Mouse (Mus musculus) cerebellum, adult 18-20 months (tissue): ENCODE results near the gene Spindoc.
"Not testable (repeated sequence)": the region's sequence is repeated elsewhere in the genome, so short reads cannot be mapped to it uniquely, and the experiment has no call there.

ENCODE experiments used
- DNase-seq, 2 experiments: peaks; one replicate each; pipeline ENCODE4 v3.0.0; 2021

The Spindoc gene

DNA sequence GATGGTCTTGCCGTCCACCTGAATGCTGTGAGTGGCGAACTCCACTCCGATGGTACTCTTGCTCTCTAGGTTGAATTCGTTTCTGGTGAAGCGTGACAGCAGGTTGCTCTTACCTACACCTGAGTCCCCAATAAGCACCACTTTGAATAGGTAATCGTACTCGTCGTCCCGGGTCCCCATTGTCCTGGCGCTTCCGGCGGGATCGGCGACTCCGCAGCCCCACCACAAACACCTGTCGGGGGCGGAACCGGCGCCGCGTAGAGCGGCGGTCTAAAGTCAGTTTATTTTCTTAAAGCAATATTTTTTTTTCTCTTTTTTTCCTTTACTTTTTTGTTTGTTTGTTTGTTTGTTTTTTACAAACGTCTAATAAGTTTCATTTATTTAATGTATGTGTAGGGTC lies 16.1 kb upstream of the Spindoc start:
- DNase-seq: not testable (repeated sequence)

DNA sequence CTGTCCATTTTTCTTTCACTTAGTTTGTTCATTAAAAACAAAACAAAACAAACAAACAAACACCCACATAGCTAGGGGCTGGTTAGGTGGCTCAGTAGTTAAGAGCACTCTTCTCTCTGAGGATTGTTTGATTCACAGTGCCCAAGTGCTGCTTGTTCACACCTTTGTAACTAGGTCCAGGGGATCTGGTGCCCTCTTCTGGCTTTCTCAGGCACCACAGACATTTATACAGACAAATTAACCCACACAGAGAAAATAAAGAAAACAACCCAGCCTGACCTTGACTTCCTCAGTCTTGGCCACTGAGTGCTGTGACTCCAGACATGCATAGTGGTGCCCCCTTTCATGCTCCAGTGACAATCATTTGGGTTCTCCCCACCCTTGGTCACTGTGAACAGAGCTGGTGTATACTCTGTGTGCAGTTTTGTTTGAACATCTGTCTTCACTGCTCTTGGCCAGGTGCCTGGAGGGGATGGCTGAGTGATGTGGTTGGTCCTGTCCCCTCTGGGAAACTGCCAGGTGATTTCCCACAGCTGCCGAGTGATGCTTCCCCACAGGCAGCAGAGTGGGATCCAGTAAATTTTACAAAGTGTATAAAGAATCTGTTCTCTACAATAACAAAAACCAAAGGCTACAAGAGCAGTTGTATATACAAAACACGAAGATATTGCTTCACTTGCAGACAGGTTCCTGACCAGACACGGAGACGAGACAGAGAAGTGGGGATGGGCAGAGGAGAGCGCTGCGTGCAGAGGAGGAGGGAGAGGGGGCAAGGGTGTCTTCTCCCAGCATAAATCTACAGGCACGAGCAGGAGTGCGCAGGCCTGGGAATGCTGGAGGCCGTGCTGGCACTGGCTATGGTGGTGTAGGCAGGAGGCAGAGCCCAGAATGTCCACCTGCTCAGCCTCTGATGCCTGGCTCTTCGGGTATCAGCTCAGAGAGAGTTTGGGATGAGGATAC lies 14.4 kb upstream of the Spindoc start:
- DNase-seq: not testable (repeated sequence)

DNA sequence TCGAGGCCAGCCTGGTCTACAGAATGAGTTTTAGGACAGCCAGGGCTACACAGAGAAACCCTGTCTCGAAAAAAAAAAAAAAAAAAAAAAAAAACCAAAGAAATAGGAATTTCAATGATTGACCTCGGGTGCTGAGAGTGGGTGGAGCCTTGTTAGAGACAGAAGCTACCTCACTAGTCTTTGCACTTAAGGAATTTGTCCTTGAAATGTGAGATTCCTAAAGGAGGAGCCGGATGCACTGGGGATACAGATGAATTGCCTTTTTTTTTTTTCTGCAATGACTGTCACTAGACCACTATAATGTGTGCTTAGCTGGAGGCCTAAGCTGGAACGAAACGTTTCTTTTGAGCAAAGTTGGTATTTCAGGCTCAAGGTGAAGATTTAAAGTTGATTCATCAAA lies 5.7 kb upstream of the Spindoc start:
- no peak for DNase-seq

DNA sequence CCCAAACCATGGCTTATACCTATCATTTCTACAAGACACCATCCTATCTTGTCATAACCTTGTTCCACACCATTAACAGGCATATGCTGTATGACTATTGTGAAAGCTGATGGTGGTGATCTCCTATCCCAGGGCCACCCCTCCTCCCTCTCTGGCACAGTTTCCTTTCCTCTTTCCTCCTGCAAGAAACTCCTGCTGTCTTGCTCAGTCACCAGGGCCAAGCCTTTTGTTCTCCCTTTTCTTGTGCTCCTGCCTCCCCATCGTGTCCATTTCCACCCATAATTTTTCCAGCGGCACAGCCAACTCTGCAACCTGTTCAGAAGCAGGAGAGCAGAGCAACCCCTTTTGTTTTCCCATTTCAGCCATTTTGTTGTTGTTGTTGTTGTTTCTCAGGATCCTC lies 3.2 kb upstream of the Spindoc start:
- DNase-seq: no peak

DNA sequence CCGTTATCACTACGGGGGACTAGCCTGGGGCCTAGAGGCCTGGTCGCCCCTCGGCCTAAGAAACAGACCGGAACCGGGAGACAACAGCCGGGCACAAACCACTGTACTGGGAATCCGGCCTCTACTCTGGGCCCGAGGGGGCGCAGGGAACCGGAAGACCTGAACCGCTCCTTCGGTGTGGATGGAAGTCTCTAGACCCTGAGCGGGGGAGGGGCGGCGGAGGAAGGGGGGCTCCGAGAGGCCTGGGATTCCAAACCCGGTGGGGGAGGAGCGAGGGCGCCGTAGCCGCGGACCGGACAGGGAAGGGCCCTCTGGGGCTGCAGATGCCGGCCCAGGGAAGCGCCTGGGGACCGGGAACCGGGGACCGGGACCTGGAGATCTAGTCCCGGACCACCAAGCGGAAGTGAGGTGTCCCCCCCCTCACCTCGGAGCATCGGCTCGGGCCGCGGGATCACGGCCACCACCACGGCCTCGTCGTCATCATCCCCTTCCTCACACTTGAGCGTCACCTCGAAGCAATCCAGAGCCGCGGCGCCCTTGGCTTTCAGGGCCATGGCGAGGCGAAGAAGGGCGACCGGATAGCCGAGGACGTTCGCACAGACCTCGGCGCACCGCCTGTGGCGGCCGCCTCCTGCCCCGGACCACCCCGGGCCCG lies 419 bp downstream of the Spindoc start:
- peak; percentile 57 to 61 for DNase-seq

DNA sequence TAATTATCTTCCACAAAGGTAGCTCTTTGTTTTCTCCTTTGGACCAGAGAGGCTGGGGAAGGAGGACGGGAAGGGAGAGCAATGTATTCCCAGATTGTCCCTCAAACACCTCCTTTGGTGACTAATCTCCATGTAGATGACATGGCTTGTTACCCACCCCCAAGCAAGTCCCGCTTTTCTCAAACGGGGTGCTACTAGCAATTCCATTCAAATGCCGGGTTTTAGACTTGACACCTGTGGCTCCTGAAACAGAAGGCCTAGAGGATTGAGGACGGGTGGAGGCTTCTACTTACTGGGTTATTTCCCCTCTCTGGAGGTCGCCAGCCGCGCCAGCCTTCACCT lies 917 bp downstream of the Spindoc start:
- no peak for DNase-seq

DNA sequence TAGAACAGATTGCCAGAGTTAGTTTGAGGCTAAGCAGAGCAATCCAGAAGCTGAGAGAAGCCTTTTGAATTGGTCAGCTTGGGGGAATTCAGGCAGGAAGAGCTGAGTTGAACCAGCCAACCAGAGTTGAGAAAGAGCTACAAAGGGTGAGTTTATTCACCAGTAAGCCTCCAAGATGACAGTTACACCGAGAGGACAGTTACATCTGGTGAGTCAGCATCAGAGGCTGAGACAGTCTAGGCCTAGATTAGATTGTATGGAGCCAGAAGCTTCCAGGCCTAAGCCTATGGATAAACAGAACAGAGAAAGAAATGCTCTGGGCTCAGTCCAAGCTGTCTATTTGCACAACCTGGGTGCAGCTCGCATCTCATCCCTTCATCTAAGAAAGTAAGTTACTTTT lies 5.2 kb downstream of the Spindoc start:
- no peak for DNase-seq

DNA sequence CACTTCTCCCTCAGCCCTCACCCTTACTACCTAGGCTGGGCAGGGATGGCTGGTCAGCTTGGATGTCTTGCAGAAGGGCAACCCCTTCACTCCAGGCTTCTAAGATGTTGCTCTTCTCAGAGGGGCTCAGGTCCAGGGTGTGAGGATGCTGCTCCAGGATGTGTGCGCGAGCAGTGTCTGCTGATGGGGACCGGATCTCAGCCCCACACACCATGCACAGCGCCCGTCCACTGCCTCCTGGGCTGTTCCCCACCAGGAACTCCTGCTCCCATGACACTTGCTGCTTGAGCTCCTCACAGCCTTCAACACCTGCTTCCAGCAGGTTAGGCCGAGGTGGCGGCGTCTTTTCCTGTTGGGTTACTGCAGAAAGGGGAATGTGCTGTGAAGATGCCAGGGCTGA lies 8.3 kb downstream of the Spindoc start:
- no peak for DNase-seq

DNA sequence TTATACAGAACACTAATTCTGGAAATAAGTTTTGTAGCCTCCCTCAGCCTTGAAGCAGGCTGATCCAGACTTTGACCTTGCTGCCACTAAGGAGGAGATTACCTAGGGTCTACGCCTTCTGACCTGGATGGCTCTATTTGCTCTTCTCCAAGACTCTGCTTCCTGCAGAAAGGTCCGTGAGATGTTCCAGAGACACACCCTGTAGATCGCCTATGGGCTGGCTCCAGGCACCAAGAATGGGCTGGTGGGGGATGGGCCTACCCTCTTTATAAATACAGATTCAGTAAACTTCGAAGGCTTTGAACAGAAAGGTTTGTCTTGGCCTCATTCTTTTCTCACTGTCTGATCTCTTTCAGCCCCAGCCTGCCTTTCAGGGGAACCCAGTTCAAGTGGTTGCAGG lies 13.3 kb downstream of the Spindoc start:
- DNase-seq: not testable (repeated sequence)

DNA sequence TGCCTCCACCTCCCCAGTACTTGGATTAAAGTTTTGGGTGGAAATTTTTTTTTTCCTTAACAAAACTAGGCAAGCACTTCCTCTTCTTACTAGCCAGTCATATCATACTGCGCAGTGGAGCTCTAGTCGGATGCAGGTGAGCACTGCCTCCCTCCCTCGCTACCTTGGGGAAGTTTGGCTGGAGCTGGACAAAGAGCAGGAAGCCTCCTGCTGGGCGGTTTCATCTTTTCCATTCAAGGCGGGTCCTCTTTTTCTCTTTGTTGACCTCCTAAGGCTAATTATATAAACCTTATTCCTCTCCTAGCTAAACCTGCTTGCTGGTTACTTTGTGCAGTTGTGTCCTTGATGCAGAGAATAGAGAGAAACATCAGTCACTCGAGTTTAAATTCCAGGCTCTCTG lies 29.2 kb downstream of the Spindoc start:
- no peak for DNase-seq

DNA sequence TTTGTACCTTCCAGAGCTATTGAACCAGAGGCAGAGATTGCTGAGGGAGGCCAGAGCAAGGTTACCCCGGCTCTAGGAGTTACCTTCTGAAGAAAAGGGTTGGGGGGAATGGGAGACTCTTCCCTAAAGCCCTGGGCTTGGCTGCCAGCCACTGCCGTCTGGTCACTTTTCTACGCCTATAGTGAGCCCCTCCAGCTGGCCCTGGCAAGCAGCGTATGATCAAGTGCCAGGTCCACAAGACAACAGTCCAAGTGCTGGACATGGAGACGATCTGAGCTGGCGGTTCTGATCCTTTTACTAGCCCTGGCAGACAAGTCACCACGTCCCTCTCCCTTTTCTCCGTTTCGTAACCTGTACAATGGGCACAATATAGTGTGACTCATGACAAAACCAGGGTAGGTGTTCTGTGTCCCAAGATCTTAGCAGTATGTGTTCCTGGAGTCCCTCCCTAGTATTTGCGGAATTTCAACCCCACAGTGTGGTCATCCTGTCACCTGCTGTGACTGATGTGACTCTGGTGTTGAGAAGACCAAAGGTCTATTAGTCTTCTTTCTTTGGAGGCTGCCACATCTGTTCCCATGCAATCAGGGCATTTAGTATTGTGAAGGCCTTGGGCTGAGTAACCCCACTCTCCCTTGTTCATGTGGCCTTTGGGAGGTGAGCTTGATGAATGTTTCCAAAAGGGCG lies 29.8 kb downstream of the Spindoc start:
- DNase-seq: no peak

DNA sequence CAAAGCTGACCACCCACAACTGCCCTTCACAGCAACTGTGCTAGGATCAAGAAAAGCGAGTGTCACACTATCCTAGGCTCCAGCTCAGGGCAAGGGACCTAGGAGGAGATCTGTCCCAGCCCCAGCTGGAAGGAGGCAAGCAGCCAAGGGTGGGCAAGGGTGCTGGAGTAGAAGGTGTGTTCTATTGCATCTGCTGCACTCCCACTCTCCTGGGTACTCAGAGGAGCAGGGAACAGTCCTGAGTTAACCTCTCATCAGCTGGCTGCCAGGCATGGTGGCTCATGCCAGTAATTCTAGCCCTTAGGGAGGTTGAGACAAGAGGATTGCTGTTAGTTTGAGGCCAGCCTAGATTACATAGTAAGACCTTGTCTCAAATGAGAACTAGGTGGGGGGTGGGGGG lies 32.8 kb downstream of the Spindoc start:
- DNase-seq: no peak

DNA sequence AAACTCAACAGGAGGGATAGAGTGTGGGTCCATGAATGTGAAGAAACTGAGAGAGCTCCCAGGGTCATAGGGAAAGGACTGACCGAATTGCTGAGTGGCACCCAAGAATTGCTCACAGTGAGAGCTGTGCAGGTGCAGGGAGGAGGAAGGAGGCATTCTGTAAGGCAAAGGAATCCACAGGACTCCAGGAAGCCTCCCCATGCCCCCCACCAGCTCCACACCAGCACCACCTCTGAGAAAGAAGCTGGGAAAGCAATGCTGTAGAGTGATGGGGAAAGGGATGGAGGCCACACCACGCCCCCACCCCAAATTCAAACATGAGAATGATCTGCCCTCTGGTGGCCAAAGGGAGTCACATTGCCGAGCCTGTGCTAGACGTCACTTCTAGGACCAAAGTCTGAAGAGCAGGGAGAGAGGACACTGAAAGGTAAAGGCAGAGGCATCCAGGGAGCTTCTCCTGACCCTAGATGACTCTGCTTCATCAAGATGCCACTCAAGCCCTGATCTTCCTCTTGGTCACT lies 37.5 kb downstream of the Spindoc start:
- DNase-seq: peak; percentile 27 to 37

DNA sequence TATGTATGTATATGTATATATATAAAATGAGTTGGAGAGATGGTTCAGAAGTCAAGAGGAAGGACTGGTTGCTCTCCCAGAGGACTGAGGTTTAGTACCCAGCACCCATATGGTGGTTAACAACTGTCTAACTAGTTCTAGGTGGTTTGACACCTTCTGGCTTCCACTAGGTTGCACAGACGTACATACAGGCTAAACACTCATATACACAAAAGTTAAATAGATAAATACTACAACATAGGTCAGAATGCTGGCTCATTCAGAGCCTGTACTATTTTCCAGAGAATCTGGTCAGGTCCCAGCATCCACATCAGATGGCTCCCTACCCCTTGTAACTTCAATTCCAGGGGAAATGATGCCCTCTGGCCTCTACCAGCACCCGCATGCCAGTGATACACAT lies 40.1 kb downstream of the Spindoc start:
- no peak for DNase-seq

DNA sequence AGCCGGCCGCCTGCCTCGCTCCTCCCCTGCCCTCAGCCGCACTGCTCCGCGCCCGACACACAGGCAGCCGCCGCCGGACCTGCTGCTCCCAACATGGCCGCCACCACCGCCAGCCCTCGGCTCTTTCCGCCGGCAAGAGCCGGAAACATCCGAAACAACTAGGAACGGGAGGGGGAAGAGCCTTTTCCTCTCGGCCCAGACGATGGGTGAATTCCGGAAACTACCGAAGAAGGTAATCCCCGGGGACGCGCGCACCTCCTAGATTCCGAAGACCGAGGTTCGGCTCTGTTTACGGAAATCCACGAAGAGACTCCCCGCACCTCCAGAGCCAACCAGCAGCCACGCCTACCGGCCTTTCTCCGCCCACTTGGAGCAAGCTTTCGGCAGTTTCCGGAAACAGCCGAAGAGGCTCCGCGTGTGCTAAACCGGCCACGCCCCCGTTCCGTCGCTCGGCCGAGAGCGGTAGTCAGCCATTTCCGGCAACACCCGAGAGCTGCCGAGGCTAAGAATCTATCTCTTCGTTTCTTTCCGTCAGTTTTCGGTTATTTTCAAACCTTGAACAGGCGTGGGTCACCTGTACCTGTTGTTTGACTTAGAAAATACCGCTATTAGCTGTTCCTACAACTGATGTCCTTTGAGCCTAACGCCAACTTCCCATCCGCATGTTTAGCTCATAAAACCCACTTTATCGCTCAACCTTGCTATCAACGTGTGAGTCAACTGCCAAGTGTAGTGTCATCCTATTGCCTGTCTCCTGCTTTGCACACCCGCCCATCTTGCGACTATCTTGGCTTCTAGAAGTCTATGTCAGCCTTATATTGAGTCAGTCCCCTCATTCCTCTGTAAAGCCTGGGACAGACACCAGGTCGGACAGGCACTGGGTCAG lies 41.0 kb downstream of the Spindoc start, which contains the start of gene Mark2:
Mark2 (minus strand) TSS at position 349 of the 886 bp plus-strand sequence.
- DNase-seq: peak; percentile 99

DNA sequence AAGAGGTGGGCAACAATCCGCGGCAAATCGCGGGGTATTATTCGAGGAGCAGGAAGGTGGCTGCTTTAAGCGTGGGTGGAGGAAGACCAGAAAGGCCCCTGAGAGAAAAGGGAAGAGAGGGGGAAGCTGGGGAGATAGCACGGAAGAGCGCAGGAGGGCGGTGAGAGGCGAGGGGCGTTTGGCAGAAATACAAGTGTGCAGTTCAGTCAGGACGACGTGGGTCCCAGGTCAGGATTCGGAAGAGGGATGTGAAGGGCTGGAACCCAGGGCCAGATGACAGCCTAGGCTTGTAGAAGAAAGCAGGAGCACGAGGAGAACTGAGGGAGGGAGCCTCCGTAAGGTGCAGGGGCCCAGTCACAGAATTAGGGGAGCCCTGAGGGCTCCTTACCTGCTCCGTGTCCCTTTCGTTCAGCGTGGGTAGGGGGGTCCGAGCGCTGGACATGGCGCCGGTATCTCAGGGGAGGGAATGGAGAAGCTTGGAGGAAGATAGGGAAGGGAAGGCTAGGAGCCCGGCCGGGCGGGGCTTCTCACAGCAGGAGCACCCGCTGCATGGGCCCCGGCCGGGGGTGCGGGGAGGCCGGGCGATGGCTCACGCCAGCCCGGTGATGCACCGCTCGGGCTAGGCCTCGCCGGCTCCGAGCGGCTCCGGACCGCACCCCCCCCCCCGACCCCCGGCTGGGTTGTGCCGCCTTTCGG lies 41.9 kb downstream of the Spindoc start:
- DNase-seq: no peak

DNA sequence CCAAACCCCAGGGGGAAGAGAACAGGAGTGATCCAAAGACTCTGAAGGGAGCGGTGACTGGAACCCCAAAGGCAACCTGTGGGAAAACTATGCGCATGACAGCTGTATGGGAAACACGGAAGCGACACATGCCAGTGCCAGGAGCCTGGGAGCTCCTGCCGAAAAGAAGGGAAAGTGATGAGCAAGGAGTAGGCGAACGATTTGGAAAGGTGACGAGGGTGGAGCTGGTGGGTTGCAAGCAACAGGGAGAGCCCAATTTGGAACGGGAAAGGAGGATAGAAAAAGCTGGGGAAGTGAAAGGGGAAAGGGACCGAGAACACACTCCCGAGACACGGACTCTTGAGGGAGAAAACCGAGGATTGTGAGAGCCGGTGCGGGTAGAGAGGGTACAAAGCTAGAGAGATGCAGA lies 42.4 kb downstream of the Spindoc start:
- DNase-seq: peak; percentile 27

DNA sequence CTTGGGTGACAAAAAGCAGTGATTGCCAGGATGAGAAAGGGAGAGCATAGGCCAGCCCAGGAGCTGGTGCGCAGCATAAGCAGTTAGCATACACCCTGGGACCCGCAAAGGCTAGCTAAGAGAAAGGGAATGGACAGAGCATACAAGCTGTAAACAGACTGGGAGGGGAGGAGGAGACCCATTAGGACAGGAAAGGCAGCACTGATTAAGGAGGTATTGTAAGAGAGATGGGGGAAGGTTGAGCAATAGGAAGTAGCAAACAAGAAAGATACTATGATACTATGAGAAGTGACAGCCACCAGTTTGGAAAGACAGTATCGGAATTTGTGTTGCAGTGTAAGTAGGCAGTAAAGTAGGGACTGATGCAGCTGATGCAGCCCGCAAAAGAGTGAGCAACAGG lies 42.9 kb downstream of the Spindoc start:
- no peak for DNase-seq

DNA sequence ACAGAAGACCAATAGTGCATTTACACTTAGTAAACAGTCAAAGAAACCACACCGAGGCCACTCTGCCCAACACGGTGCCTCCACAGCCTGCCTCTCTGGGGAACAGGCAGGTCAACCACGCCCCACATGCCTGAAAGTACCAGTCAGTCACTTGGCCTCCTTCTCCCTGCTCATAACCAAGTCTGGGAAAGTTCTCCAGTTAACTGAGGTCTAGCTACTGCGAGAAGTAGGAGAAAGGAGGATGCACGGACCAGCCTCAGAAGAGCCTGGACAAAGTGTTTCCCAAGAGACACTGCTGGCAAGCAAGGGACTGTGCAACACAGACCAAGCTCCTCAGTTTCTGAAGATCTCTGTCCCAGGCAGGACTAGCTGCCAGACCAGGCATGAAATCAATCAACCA lies 43.8 kb downstream of the Spindoc start:
- DNase-seq: no peak

DNA sequence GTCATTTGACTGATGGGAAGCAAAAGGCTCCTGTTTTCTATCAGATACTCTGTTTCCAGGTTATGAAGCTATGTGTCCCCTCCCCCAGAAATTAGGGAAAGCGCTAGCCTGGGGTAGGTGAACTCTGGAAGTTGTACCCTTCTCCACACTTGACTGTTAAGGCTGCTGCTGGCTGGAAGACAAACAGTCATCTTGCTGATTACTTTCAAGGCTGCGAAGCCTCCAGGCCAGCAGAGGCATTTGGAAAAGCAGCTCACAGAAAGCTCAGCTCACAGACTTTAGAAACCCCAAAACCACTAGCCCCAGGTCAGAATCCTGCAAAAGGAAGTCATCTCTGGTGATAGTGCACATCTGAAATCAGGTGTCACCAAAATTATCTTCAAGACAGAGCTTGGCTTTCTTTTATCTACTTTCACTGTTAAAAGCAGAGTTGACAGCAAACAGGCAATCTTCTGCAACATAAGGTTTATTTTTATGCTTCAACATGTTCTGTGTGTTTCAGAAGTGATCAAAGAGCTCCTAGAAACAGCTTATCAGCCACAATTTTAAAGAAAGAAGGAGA lies 44.9 kb downstream of the Spindoc start:
- DNase-seq: no peak

DNA sequence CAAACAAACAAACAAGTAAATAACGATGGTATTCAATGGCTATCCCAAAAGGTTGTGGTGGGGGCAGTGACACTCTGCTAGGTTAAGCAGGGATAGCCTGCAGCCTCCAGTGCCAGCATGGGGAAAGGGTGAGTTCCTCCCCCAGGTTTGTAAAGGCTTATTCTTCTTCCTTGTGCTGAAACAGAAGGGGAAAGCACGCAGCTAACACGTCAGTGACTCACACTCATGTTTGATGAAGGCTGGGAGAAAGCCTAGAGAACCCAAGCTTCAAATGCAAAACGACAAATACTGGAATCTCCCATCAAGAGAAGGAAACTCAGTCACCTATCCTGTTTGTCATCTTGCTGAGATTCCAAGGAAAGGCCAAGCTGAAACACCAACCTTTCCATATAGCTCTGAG lies 47.1 kb downstream of the Spindoc start:
- DNase-seq: no peak
